Mouse (Mus musculus): ENCODE measurements around the gene Folh1. TPM values are rescaled to one million over a fixed set of nuclear protein-coding genes. Genes with fewer than 3 reads are reported as not detected.
"Not testable (repeated sequence)": the region's sequence is repeated elsewhere in the genome, so short reads cannot be mapped to it uniquely, and the experiment has no call there.

The Folh1 gene
- polyA plus RNA-seq (2012; ENCODE audit: insufficient read depth, insufficient read length, missing spikeins), result not detected in 2 replicates

DNA sequence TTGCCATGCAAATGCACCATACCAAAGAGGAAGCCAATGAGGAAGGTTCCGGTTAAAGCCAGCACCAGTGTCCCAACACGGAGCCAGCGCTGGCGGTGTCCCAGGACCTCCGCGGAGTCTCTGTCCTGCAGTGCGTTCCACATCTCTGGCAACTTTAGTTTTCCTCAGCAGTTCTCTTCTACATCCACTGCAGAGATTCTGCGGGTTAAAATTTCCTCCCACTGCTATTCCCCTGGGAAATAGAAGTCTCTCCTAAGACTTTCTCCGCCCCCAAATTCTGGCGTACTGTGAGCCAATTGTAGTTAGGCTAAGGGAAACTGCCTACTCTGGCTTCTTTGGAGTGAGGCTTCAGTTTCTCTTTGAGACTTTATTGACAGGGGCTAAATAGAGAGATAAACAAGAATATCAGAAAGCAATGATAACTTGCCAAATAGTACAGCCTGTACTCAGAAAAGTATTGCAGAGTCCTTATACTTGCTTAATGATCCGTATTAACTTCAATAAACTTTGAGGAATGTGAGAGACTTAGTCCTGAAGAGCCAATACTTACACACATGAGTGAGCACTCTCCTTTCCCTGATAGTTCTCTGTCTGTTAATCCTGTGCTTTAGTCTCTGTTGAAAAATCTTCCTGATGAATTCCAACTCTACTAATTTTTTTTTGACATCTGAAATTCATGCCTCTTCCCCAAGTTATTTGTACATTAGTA lies at the start of gene Folh1:
TSS of gene Folh1 (minus strand) at position 327 of the 709 bp plus-strand sequence.
- Histone ChIP-seq H3K4me3 (ENCODE audit: insufficient read depth, low read length) (no peak within 1 kb of the TSS), H3K27ac (ENCODE audit: insufficient read depth, low read depth, low read length) (no peak within 1 kb of the TSS), H3K4me1 (ENCODE audit: control insufficient read depth, insufficient read depth, low read length) (no peaks in the 10 kb centered on the region)
- no peak for TF ChIP-seq POLR2A (IDR thresholded peaks at IDR 0.05; ENCODE audit: borderline replicate concordance, low read depth, low read length)

DNA sequence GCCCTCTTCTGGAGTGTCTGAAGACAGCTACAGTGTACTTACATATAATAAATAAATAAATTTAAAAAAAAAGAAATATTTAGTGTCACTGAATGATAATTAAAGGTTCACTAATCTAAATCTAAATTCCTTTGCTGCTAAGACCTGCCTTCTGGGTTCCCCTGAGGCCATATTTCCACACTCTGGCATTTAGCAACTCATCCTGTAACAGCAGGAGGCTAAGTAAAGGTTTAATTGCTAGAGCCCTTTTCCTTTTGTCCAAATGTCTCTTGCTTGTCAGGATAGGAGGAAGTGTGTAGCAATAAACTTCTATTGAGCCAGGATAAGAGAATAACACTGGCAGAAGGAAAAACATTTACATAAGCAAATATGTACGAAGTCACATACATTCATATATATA lies 40.7 kb upstream of the Folh1 start:
- TF ChIP-seq POLR2A (IDR thresholded peaks at IDR 0.05; ENCODE audit: borderline replicate concordance, low read depth, low read length) (no peak), CTCF (IDR thresholded peaks at IDR 0.05; ENCODE audit: low read depth, low read length) (no peak)
- no peak overlapping the region for H3K27ac ChIP-seq (ENCODE audit: insufficient read depth, low read depth, low read length)
- H3K4me3 ChIP-seq (ENCODE audit: insufficient read depth, low read length), result no peak overlapping the region
- H3K4me1 ChIP-seq (ENCODE audit: control insufficient read depth, insufficient read depth, low read length), result no peaks in the 10 kb centered on the region

DNA sequence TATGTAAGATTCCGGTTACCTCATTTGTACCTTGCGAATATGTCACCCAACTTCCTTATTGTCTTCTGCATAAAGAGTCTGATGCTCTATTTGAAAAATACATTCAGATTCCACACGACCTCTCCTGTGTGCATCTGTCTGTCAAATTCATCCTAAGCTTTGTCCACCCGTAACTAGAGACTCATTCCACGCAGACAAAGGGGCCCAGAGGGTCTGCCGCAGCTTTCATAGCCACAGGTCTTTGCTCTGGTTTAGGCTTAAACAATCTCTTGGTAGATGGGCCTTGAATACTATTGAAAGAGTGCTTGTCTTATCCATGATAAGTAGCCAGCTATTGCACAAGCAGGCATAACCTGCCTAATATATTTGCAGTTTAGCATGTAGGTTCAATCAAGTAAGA lies 40.0 kb upstream of the Folh1 start:
- not testable (repeated sequence) for H3K4me3 ChIP-seq (ENCODE audit: insufficient read depth, low read length); H3K27ac ChIP-seq (ENCODE audit: insufficient read depth, low read depth, low read length); H3K4me1 ChIP-seq (ENCODE audit: control insufficient read depth, insufficient read depth, low read length)

- not testable (repeated sequence) for H3K27ac ChIP-seq (ENCODE audit: insufficient read depth, low read depth, low read length); H3K4me1 ChIP-seq (ENCODE audit: control insufficient read depth, insufficient read depth, low read length); H3K4me3 ChIP-seq (ENCODE audit: insufficient read depth, low read length)
Observed at GRCm38 (mm10) chr7:86815241-86815640, 39.5 kb upstream of the Folh1 start.

GRCm38 (mm10) chr7:86794727-86795126 lies 19.0 kb upstream of the Folh1 start, which contains the start of gene Vmn2r77:
TSS of gene Vmn2r77 (plus strand) at chr7:86795027.
- H3K4me3 ChIP-seq (ENCODE audit: insufficient read depth, low read length), result no peak within 1 kb of the TSS
- TF ChIP-seq POLR2A (IDR thresholded peaks at IDR 0.05; ENCODE audit: borderline replicate concordance, low read depth, low read length), result no peak
- TF ChIP-seq CTCF (IDR thresholded peaks at IDR 0.05; ENCODE audit: low read depth, low read length), result no peak

DNA sequence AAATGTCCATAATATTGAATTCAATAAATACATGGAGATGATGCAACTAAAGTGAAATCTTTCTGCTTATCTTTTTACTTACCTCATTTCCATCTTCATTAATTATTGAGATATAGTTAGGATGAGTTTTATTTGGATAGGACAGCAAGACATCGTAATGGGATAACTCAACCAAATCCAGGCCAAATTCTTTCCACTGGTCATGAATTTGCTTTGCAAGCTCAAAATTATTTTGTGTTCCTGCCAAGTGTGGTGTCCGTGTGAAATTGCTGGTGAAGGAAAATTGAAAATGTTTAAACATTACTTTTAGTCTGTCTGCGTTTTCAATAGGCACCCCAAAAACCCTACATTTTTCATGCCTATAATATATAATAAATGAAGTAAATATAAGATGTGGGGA lies 4.1 kb downstream of the Folh1 start:
- no peak overlapping the region for H3K4me3 ChIP-seq (ENCODE audit: insufficient read depth, low read length)
- H3K4me1 ChIP-seq (ENCODE audit: control insufficient read depth, insufficient read depth, low read length), result no peaks in the 10 kb centered on the region
- no peak overlapping the region for H3K27ac ChIP-seq (ENCODE audit: insufficient read depth, low read depth, low read length)
- no peak for TF ChIP-seq CTCF (IDR thresholded peaks at IDR 0.05; ENCODE audit: low read depth, low read length)
- TF ChIP-seq POLR2A (IDR thresholded peaks at IDR 0.05; ENCODE audit: borderline replicate concordance, low read depth, low read length), result no peak

More at GRCm38 (mm10) chr7:86794727-86795126, 19.0 kb upstream of the Folh1 start, which contains the start of gene Vmn2r77:
- Histone ChIP-seq H3K27ac (ENCODE audit: insufficient read depth, low read depth, low read length) (no peak within 1 kb of the TSS), H3K4me1 (ENCODE audit: control insufficient read depth, insufficient read depth, low read length) (no peaks in the 10 kb centered on the region)

- no peak overlapping the region for H3K4me3 ChIP-seq (ENCODE audit: insufficient read depth, low read length)
- TF ChIP-seq CTCF (IDR thresholded peaks at IDR 0.05; ENCODE audit: low read depth, low read length), result no peak
- no peak for TF ChIP-seq POLR2A (IDR thresholded peaks at IDR 0.05; ENCODE audit: borderline replicate concordance, low read depth, low read length)
- no peak overlapping the region for H3K27ac ChIP-seq (ENCODE audit: insufficient read depth, low read depth, low read length)
- no peaks in the 10 kb centered on the region for H3K4me1 ChIP-seq (ENCODE audit: control insufficient read depth, insufficient read depth, low read length)
Observed at GRCm38 (mm10) chr7:86764628-86765027, 11.1 kb downstream of the Folh1 start.

DNA sequence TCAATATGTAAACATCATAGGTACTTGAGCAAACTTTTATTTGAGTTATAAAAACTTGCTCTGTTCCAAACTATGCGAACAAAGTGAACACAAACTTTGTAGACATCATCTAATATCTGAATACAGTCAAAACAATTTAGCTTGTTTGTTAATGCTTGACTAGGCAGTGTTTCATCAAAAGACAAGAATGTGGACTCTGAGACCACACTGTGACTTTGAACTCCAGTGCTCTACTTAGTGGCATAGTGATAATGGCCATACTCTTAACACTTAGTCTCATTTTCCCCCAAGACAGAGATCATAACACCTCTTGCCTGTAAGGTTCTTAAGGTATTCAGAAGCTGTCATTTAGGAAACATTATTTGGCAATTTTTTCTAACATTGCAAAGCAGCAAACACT lies 15.0 kb downstream of the Folh1 start:
- H3K4me3 ChIP-seq (ENCODE audit: insufficient read depth, low read length), result no peak overlapping the region
- TF ChIP-seq CTCF (IDR thresholded peaks at IDR 0.05; ENCODE audit: low read depth, low read length), result no peak
- no peak for TF ChIP-seq POLR2A (IDR thresholded peaks at IDR 0.05; ENCODE audit: borderline replicate concordance, low read depth, low read length)
- no peaks in the 10 kb centered on the region for H3K4me1 ChIP-seq (ENCODE audit: control insufficient read depth, insufficient read depth, low read length)
- H3K27ac ChIP-seq (ENCODE audit: insufficient read depth, low read depth, low read length), result no peak overlapping the region

DNA sequence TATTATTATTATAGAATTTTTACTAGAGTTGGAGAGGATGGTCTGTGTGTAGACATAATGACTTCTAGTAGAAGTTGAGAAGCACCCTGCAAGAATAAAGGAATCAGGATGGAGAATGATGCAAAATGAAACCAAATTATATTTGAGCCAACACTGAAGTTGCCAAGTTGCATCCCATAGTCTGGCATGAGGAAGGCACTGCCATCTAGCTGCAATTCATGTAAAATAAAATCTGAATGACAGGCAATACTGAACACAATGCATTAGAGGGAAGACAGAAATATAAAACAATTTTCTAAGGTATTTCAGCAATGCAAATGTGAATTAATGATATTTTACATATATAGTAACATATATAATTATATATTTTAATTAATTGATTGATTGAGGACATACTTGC lies 50.7 kb downstream of the Folh1 start:
- no peak for TF ChIP-seq POLR2A (IDR thresholded peaks at IDR 0.05; ENCODE audit: borderline replicate concordance, low read depth, low read length)
- TF ChIP-seq CTCF (IDR thresholded peaks at IDR 0.05; ENCODE audit: low read depth, low read length), result no peak
- Histone ChIP-seq H3K27ac (ENCODE audit: insufficient read depth, low read depth, low read length) (no peak overlapping the region), H3K4me3 (ENCODE audit: insufficient read depth, low read length) (no peak overlapping the region), H3K4me1 (ENCODE audit: control insufficient read depth, insufficient read depth, low read length) (no peaks in the 10 kb centered on the region)

DNA sequence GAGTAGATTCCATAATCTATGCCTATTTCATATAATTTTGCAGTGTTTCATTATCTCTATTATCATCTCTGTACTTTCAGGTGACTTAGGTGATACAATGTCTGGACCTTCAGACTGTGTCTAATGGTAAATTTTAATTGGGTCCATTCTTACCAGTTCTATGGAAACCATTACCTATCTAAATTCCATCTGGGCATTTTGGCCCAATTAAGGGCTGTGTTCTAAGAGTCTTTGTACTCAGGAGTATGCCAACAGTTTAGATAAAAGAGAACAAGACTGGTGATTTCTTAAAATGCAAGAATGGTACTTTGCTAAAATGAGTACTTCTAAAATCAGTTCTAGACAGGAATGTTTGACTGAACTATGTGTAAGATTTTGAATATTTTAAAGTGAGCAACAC lies 87.7 kb downstream of the Folh1 start, which contains the start of gene Olfr292:
TSS of gene Olfr292 (plus strand) at position 301 of the 400 bp plus-strand sequence.
- no peak within 1 kb of the TSS for H3K27ac ChIP-seq (ENCODE audit: insufficient read depth, low read depth, low read length)
- TF ChIP-seq CTCF (IDR thresholded peaks at IDR 0.05; ENCODE audit: low read depth, low read length) (no peak), POLR2A (IDR thresholded peaks at IDR 0.05; ENCODE audit: borderline replicate concordance, low read depth, low read length) (no peak)
- H3K4me1 ChIP-seq (ENCODE audit: control insufficient read depth, insufficient read depth, low read length), result no peaks in the 10 kb centered on the region

More for the DNA sequence above, 87.7 kb downstream of the Folh1 start, which contains the start of gene Olfr292:
- no peak within 1 kb of the TSS for H3K4me3 ChIP-seq (ENCODE audit: insufficient read depth, low read length)

Other genes starting within 250 kb of the Folh1 start
- 0.40 TPM in 1 of 2 replicates, not detected in the other for gene Olfr295, start 192.1 kb downstream of the Folh1 start, polyA plus RNA-seq (2012; ENCODE audit: insufficient read depth, insufficient read length, missing spikeins)
- not detected in 2 replicates for gene Olfr294, start 159.3 kb downstream of the Folh1 start, polyA plus RNA-seq (2012; ENCODE audit: insufficient read depth, insufficient read length, missing spikeins)
- not detected in 2 replicates for gene Olfr293, start 126.9 kb downstream of the Folh1 start, polyA plus RNA-seq (2012; ENCODE audit: insufficient read depth, insufficient read length, missing spikeins)
- gene Olfr292, start 87.6 kb downstream of the Folh1 start, polyA plus RNA-seq (2012; ENCODE audit: insufficient read depth, insufficient read length, missing spikeins), result not detected in 2 replicates
- not detected in 2 replicates for gene Vmn2r77, start 19.1 kb upstream of the Folh1 start, polyA plus RNA-seq (2012; ENCODE audit: insufficient read depth, insufficient read length, missing spikeins)
- not detected in 2 replicates for gene Vmn2r78, start 139.2 kb upstream of the Folh1 start, polyA plus RNA-seq (2012; ENCODE audit: insufficient read depth, insufficient read length, missing spikeins)
- gene Vmn2r79, start 220.2 kb upstream of the Folh1 start, polyA plus RNA-seq (2012; ENCODE audit: insufficient read depth, insufficient read length, missing spikeins), result 0.11 and 0.23 TPM in 2 replicates

Data from bone marrow macrophage, adult 2 months (primary cell).